Mouse (Mus musculus) MN1 (cell line): Measurements from ENCODE around the gene Rps11.
"Not testable (repeated sequence)": the region's sequence is repeated elsewhere in the genome, so short reads cannot be mapped to it uniquely, and the experiment has no call there.

Source experiments
- DNase-seq: peaks from one replicate; pipeline ENCODE4 v3.0.0-alpha.2; 2016; ENCODE audit warnings: low spot score

The Rps11 gene

DNA sequence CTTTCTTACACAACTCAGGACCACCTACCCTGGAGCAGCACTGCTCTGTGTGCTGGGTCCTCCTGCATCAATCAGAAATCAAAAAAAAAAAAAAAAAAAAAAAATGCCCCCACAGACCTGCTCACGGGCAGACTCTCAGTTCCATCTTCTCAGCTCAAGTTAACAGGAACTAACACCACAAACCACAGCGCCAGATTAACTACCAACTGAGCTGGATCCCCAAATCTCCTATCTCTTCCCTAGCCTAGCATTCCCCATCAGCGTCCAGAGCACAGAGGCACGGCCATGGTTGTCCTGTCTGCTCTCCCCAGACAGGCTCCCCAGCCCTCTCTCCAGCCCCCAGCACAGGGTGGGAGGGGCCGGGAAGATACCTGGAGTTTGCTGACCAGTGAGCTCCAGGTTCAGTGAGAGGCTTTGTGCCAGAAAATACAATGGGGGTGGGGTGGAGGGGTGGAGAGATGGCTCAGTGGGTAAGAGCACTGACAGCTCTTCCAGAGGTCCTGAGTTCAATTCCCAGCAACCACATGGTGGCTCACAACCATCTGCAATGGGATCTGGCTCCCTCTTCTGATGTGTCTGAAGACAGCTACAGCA, 17.1 kb downstream of the Rps11 start:
- DNase-seq = no peak

DNA sequence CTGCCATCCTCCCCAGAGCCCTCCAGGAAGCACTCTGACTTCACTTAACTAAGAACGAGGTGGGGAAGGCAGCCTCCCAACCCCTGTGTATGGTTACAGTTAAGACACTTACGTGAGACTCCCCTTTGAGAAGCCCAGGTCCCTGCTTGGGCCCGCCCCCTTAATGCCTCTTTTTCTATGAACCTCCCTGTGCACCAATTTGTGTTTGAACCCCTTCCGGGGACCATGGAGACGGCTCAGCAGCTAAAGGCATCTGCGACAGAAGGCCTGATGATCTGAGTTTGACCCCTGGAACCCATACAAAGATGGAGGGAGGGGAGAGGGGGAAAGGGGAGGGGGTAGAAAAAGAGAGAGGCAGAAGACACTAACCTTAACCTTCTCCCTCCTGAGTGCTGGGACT, 17.8 kb downstream of the Rps11 start:
- no peak for DNase-seq

- DNase-seq = no peak
These were observed 18.7 kb downstream of the Rps11 start for GRCm38 (mm10) chr7:45105491-45105890.

DNA sequence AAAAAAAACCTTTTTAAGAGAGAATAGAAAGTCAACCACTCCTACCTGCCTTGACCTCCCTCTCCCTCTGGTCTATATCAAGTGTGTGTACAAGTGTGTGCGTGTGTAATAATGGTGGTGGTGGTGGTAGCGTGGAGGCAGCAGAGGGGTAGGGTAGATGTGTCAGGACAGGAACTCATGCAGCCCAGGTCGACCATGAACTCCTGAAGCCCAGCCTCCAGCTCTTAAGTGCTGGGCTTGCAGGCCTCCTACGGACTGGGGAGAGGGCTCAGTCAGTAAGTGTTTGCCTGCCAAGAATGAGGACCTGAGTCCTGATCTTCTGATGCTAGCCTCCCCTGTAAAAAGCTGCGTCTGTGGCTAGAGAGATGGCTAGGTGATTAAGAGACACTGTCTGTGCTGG, 19.3 kb downstream of the Rps11 start:
- no peak for DNase-seq

- DNase-seq = peak; percentile 85
These were observed 20.5 kb downstream of the Rps11 start, which contains the start of gene Fcgrt for GRCm38 (mm10) chr7:45103652-45104180. TSS of gene Fcgrt (minus strand) at chr7:45103851.

GRCm38 (mm10) chr7:45102940-45103585, 21.2 kb downstream of the Rps11 start:
- no peak for DNase-seq

DNA sequence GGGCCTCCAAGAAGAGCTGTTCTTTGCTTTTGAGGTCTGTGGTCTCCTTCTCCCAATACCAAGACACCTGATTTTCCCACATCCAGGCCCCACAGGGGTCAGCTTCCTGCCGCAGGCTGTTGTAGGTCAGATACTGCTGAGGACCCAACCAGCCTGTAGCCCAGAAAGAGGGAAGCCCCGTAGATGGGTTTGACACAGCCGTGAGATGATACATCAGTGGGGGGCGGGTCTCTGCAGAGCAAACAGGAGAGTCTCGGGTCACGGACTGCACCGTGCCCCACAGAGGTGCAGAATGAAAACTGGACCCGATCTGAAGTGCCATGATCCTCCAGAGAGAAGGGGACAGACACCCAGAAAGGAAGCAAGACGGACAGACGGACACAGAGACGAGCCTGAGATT, 21.8 kb downstream of the Rps11 start:
- no peak for DNase-seq

DNA sequence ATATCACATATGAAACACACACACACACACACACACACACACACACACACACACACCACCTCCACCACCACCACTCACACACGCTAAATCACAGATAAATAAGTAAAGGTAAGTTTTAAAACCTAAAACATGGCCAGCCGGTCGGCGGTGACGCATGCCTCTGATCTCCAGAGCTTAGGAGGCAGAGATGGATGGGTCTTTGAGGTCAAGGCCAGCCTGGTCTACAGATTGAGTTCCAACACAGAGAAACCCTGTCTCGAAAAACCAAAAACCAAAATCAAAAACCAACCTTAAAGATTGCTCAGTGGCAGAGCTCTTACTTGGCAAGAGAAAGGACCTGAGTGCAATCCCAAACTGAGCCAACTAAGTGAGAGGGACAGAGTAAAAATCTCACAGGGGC, 24.2 kb downstream of the Rps11 start:
- no peak for DNase-seq

GRCm38 (mm10) chr7:45098541-45099240, 25.5 kb downstream of the Rps11 start:
- no peak for DNase-seq

GRCm38 (mm10) chr7:45097479-45097878, 26.8 kb downstream of the Rps11 start:
- DNase-seq = no peak

- not testable (repeated sequence) for DNase-seq
These were observed 28.3 kb downstream of the Rps11 start for GRCm38 (mm10) chr7:45095965-45096364.

DNA sequence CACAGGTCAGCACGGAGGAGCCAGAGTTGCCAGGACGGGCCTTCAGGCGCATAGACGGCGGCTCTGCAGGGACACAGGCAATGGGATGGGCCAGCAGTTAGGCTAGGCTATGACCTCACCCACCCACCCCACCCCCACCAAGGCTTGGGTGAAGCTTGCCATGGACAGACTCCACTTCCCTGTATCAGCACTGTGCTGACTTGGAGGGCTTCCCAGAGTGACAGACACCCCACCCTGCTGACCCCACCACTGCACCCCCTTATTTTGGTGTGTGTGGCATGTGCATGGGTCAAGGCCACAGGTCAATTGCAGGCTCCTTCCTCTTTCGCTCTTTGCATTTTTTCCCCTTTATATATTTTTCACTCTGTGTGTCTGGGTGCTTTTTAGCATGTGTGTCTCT, 28.9 kb downstream of the Rps11 start:
- DNase-seq = no peak

GRCm38 (mm10) chr7:45094121-45094520, 30.1 kb downstream of the Rps11 start:
- DNase-seq = no peak

DNA sequence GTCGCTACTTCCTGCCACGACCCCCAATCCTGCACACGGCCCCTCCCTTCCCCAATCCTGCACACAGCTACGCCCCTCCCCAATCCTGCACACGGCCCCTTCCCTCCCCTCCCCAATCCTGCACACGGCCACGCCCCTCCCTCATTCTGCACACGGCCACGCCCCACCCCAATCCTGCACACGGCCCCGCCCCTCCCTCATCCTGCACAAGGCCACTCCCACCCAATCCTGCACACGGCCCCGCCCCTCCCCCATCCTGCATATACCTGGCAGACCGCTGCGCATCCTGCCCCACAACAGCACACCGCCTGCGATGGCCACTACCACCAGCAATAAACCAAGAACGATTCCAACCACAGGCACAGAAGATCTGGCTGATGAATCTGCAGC, 30.7 kb downstream of the Rps11 start:
- DNase-seq = no peak

DNA sequence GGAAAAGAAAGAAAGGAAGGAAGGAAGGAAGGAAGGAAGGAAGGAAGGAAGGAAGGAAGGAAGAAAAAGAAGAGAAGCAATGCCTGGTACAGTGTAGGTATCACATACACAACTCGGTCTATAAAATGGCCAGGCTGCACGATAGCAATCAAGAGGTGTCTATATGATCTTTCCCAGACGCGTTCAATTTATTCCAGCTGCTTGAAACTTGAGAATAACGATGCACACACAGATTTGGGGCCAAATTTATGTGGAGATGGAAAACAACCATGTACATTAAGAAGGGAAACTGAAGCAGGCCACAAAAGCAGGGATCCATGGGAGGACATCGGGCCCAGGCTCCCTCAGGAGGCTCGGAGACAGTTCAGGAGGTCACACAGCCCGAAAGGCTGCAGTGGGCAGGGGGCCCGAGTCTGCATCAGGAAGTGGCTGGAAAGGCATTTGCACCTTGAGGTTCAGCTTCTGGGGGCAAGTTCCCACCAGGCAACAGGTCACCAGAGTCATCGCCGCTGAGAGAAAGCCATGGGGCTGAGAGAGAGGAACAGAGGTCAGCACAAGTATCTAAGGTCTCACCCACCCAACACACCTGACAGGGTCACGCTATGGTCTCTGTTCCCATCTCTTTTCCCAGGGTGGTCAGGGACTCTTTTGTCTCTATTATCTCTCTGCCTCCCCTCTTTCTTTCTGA, 31.3 kb downstream of the Rps11 start:
- peak; percentile 37 for DNase-seq

DNA sequence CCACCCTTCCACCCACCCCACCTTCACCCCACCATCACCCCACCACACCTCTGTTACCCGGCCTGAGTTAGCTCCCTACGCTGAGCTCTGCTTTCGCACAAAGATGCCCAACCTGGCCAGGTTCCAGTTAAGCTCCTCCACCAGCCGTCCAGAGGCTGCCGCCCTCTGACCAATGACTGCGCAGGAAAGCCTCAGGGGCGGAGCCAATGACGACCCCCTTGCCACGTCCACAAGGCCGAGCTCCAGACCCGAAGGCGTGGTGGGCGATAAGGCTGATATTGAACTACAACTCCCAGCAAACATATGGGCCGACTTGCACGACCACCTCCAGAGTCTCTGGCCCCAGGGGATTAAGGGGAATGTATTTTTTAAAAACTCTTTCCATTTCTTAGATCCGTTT, 32.2 kb downstream of the Rps11 start, which contains the start of gene Rcn3:
Gene Rcn3, minus strand, starts transcription at position 174 of the 400 bp plus-strand sequence.
- peak; percentile 88 for DNase-seq

DNA sequence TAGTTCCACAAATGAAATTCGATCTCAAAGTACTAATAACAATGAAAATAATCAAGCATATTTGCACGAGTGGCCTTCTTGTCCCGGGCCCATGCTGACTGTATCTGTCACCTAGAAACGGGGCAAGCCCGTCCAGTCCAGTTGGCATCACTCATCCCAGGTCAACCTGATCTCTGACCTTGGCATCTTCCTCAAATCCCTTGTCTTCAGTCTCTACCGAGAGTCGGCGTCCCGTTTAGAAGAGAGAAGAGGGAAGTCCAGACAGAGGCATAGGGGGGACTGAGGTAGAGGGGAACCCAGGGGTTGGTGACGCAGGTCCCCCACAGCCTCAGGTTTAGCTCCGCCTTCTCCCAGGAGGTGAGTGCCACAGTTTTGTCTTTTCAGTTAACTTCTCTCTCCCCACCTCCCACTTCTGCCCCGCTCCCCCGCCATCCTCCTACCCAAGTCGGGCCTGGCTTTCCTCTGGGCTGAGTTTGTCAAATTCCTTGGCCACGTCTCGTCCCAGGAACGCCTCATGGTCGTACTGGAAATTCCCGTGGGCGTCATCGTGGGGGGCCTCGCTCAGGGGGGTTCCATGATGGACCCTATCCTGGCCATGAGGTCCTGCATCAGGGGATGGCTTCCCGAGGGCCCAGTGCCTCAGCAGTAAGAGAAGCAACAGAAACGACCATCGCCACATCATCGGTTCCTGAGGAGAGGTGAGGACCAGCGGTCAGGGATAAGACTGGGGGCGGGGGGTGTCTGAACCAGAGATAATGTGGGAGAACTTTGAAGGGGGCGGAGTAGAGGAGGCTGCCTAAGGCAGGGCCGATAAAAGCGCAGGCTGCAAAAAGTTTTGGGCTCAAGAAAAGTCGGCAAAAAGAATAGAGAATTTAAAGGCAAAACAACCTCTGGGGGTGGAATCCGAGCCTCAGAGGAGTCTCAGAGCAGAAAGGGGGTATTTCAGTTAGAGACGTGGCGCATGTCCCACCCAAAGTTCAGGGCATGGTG, 32.9 kb downstream of the Rps11 start:
- DNase-seq = no peak

- DNase-seq = no peak
These were observed 33.8 kb downstream of the Rps11 start for GRCm38 (mm10) chr7:45090251-45090977.

DNA sequence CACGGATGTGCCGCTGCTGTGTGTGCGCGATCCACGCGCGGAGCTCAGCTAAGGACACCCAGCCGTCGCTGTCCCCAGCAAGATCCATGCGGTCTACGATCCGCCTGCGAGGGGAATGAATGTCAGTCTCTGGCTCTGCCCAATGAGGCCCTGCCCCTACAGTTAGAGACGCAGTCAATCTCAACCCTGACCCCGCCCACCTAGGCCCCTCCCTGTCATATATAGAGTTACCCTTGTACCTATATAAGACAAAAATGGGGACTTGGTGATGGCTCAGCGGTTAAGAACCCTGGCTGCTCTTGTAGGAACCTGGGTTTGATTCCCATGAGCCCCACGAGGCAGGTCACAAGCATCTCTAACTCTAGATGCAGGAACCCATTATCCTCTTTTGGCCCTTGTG, 35.6 kb downstream of the Rps11 start:
- DNase-seq = no peak

- DNase-seq = no peak
These were observed 38.2 kb downstream of the Rps11 start for GRCm38 (mm10) chr7:45086084-45086483.
